Mouse (Mus musculus) ES-E14 (cell line): ENCODE results near the gene Eya2. TPM values are rescaled to one million over a fixed set of nuclear protein-coding genes. Genes with fewer than 3 reads are reported as not detected.

ENCODE experiments used
- DNase-seq: peaks from one replicate; pipeline ENCODE4 v3.0.0-alpha.2; 2013; ENCODE audit warnings: low read depth, low spot score
- H3K27ac ChIP-seq: 2 replicates; pipeline ENCODE4 v1.5.1; 2012; ENCODE audit warnings: low read depth, mild to moderate bottlenecking, low read length, moderate library complexity, mixed read lengths; ENCODE audit not compliant: poor library complexity, insufficient read depth, severe bottlenecking
- H3K36me3 ChIP-seq: 2 replicates; pipeline ENCODE4 v1.6.1; 2012; ENCODE audit warnings: mild to moderate bottlenecking, low read length, moderate library complexity, mixed read lengths; ENCODE audit not compliant: control insufficient read depth, poor library complexity, insufficient read depth, severe bottlenecking
- H3K4me1 ChIP-seq, 2 experiments: fragments of 150-350 bp in 1 of 2; sonication (generic) in 1 of 2; 2 replicates each; pipeline ENCODE4 v1.6.1; 2012; ENCODE audit warnings: low read length in 2 of 2, mild to moderate bottlenecking in 1 of 2, mixed read lengths in 1 of 2; ENCODE audit not compliant: control insufficient read depth in 2 of 2, insufficient read depth in 2 of 2, poor library complexity in 1 of 2
- H3K4me3 ChIP-seq, 2 experiments: fragments of 150-350 bp in 1 of 2; sonication (generic) in 1 of 2; 2 replicates each; pipeline ENCODE4 v1.5.1; 2012; ENCODE audit warnings: low read length in 2 of 2, low read depth in 1 of 2, mild to moderate bottlenecking in 1 of 2, mixed read lengths in 1 of 2; ENCODE audit not compliant: insufficient read depth in 1 of 2, poor library complexity in 1 of 2, severe bottlenecking in 1 of 2
- H3K9ac ChIP-seq: 2 replicates; pipeline ENCODE4 v1.6.1; 2012; ENCODE audit warnings: low read depth, mild to moderate bottlenecking, low read length, mixed read lengths; ENCODE audit not compliant: poor library complexity, insufficient read depth, severe bottlenecking
- H3K9me3 ChIP-seq: fragments of 150-350 bp; sonication (generic); 2 replicates; pipeline ENCODE4 v1.6.1; 2012; ENCODE audit warnings: low read depth, mild to moderate bottlenecking, low read length; ENCODE audit not compliant: control insufficient read depth, insufficient read depth
- CHD2 ChIP-seq: IDR thresholded peaks from 2 replicates; pipeline ENCODE4 v1.6.1; 2014; ENCODE audit warnings: mild to moderate bottlenecking, low read depth, low read length, inconsistent platforms
- HCFC1 ChIP-seq: IDR thresholded peaks from 2 replicates; pipeline ENCODE4 v1.6.1; 2012; ENCODE audit warnings: low read length, inconsistent platforms, borderline replicate concordance; ENCODE audit not compliant: insufficient read depth
- MAFK ChIP-seq: IDR thresholded peaks from 2 replicates; pipeline ENCODE4 v1.6.1; 2014; ENCODE audit warnings: mild to moderate bottlenecking, low read depth, low read length, inconsistent platforms; ENCODE audit not compliant: insufficient read depth
- ZC3H11A ChIP-seq: IDR thresholded peaks from 2 replicates; pipeline ENCODE4 v1.6.1; 2012; ENCODE audit warnings: low read depth, mild to moderate bottlenecking, inconsistent platforms, low read length, borderline replicate concordance
- ZNF384 ChIP-seq: IDR thresholded peaks from 2 replicates; pipeline ENCODE4 v1.6.1; 2012; ENCODE audit warnings: low read depth, low read length, inconsistent platforms
- in situ Hi-C, 2 experiments: fragments of 600-800 bp; cut with MboI; formaldehyde crosslinking; loops; one replicate each; pipeline ENCODE4 v1.15.1; 2025; ENCODE audit warnings: low sequenced_read_pairs in 2 of 2, inconsistent platforms in 1 of 2; ENCODE audit not compliant: unreplicated experiment in 2 of 2
- total RNA-seq: library from RNA; depleted of rRNA; stranded (reverse); fragments of 300-350 nt; gene quantifications from 2 replicates; pipeline ENCODE4 v1.2.3, GENCODE M21; 2012

The Eya2 gene
- total RNA-seq, 1 experiment = 0.40 TPM

GRCm38 (mm10) chr2:165603775-165604174, 8.9 kb downstream of the Eya2 start:
- TF ChIP-seq ZC3H11A (no peak), HCFC1 (no peak), CHD2 (no peak), ZNF384 (no peak), MAFK (no peak)
- Histone ChIP-seq H3K9ac (no peak overlapping the region), H3K4me3 (no peak overlapping the region), H3K9me3 (no peaks in the 10 kb centered on the region), H3K4me1 (no peaks in the 10 kb centered on the region), H3K36me3 (no peaks in the 10 kb centered on the region), H3K27ac (no peak overlapping the region)
- no peak for DNase-seq
- in situ Hi-C loops = no loop called here

GRCm38 (mm10) chr2:165611551-165612253, 16.9 kb downstream of the Eya2 start:
- no peaks in the 10 kb centered on the region for H3K9me3 ChIP-seq
- in situ Hi-C loops = no loop called here
- H3K4me3 ChIP-seq = no peak overlapping the region
- DNase-seq = no peak
- H3K9ac ChIP-seq = no peak overlapping the region
- no peak for TF ChIP-seq ZNF384
- no peak for TF ChIP-seq HCFC1
- no peak for TF ChIP-seq CHD2
- no peak for TF ChIP-seq ZC3H11A
- no peak for TF ChIP-seq MAFK
- no peaks in the 10 kb centered on the region for H3K36me3 ChIP-seq
- no peak overlapping the region for H3K27ac ChIP-seq
- no peaks in the 10 kb centered on the region for H3K4me1 ChIP-seq

GRCm38 (mm10) chr2:165613741-165614339, 19.0 kb downstream of the Eya2 start:
- no peaks in the 10 kb centered on the region for H3K9me3 ChIP-seq
- DNase-seq = no peak
- TF ChIP-seq ZNF384 (no peak), HCFC1 (no peak), MAFK (no peak)
- no peaks in the 10 kb centered on the region for H3K36me3 ChIP-seq
- no peak overlapping the region for H3K9ac ChIP-seq
- H3K4me3 ChIP-seq = no peak overlapping the region
- no peaks in the 10 kb centered on the region for H3K4me1 ChIP-seq
- H3K27ac ChIP-seq = no peak overlapping the region
- in situ Hi-C loops = no loop called here

GRCm38 (mm10) chr2:165621488-165621887, 26.7 kb downstream of the Eya2 start:
- in situ Hi-C loops = no loop called here
- TF ChIP-seq CHD2 = no peak
- no peak for TF ChIP-seq ZNF384
- TF ChIP-seq MAFK = no peak
- no peak for TF ChIP-seq HCFC1
- no peak for TF ChIP-seq ZC3H11A
- Histone ChIP-seq H3K27ac (no peak overlapping the region), H3K9me3 (no peaks in the 10 kb centered on the region), H3K4me3 (no peak overlapping the region), H3K36me3 (no peaks in the 10 kb centered on the region), H3K4me1 (no peaks in the 10 kb centered on the region), H3K9ac (no peak overlapping the region)
- DNase-seq = no peak

- Histone ChIP-seq H3K9me3 (no peaks in the 10 kb centered on the region), H3K36me3 (no peaks in the 10 kb centered on the region), H3K4me1 (no peaks in the 10 kb centered on the region), H3K9ac (no peak overlapping the region), H3K4me3 (no peak overlapping the region), H3K27ac (no peak overlapping the region)
- in situ Hi-C loops = no loop called here
- no peak for DNase-seq
- TF ChIP-seq HCFC1 (no peak), MAFK (no peak), ZC3H11A (no peak), ZNF384 (no peak), CHD2 (no peak)
Observed at GRCm38 (mm10) chr2:165622596-165622995, 27.8 kb downstream of the Eya2 start.
